Mouse (Mus musculus) ES-Bruce4 (cell line): ENCODE measurements at regions not wholly inside any gene's neighbourhood (a gene's known extent, or its start where the extent isn't known, plus 50 kb on each side); places are given as distances from the start of the nearest gene placed in this dataset.

Experiments
- H3K27ac ChIP-seq: 2 replicates; pipeline ENCODE4 v1.5.1; 2012; ENCODE audit warnings: low read length, inconsistent platforms; ENCODE audit not compliant: insufficient read depth
- H3K27me3 ChIP-seq: 2 replicates; pipeline ENCODE4 v1.6.1; 2012; ENCODE audit warnings: mild to moderate bottlenecking, low read length, inconsistent platforms; ENCODE audit not compliant: control insufficient read depth, poor library complexity, insufficient read depth, severe bottlenecking
- H3K36me3 ChIP-seq: 2 replicates; pipeline ENCODE4 v1.6.1; 2012; ENCODE audit warnings: inconsistent platforms, mild to moderate bottlenecking, low read length, moderate library complexity; ENCODE audit not compliant: control insufficient read depth, poor library complexity, insufficient read depth, severe bottlenecking
- H3K4me1 ChIP-seq: one replicate; pipeline ENCODE4 v1.8.1; 2011; ENCODE audit warnings: low read length; ENCODE audit not compliant: control insufficient read depth, insufficient read depth
- H3K4me3 ChIP-seq: 2 replicates; pipeline ENCODE4 v1.5.1; 2011; ENCODE audit warnings: low read depth, mild to moderate bottlenecking, low read length
- H3K9ac ChIP-seq: 2 replicates; pipeline ENCODE4 v1.6.1; 2012; ENCODE audit warnings: low read depth, mild to moderate bottlenecking, inconsistent platforms; ENCODE audit not compliant: poor library complexity, severe bottlenecking
- H3K9me3 ChIP-seq: replicated peaks from 2 replicates; pipeline ENCODE4 v1.6.1; 2012; ENCODE audit warnings: mild to moderate bottlenecking, low read length, inconsistent platforms; ENCODE audit not compliant: control insufficient read depth, poor library complexity, insufficient read depth, severe bottlenecking
- CTCF ChIP-seq: IDR thresholded peaks from one replicate; pipeline ENCODE4 v1.8.1; 2011; ENCODE audit warnings: low read depth, low read length
- EP300 ChIP-seq: IDR thresholded peaks from 2 replicates; pipeline ENCODE4 v1.6.1; 2011; ENCODE audit warnings: low read depth, low read length; ENCODE audit not compliant: insufficient read depth
- POLR2A ChIP-seq: IDR thresholded peaks from one replicate; pipeline ENCODE4 v1.8.1; 2011; ENCODE audit warnings: low read length; ENCODE audit not compliant: insufficient read depth

DNA sequence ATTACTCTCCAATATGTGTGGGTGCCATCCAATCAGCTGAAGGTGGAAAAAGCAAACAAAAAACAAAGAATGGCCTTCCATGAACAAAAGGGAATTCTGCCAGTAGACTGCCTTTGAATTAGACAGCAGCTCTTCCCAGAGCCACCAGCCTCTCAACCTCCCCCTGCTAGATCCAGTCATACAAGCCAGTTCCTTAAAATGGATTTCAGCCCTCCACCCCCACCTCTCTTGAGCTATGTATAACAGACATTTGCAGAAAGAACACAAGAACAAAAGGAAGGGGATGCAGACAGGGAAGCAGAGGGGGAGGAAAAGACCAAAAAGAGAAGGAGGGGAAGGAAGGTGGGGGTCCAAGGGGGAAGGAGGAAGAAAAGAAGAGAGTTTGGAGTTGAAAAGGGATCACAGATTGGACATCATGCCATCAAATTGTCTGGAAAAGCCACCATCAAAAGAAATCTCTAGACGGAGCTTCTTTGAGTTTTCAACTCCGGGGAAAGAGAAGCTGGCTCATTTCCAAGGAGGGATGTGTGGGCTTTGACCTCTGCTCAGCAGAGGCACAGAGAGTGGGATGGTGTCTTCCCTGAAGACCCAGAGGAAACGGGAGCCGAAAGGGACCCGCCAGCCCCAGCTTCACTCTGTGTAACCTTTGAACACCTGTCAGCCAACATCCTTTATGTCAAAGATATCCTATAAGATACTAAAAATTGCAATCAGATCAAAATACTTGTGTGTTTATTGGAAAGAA, 114.8 kb downstream of the Dhrs2 start:
- Histone ChIP-seq H3K9ac (no peak overlapping the region), H3K4me3 (no peak overlapping the region), H3K36me3 (no peaks in the 10 kb centered on the region), H3K27me3 (no peaks in the 10 kb centered on the region), H3K9me3 (no peaks in the 10 kb centered on the region), H3K4me1 (peaks cover 4% of the 10 kb centered on the region), H3K27ac (no peak overlapping the region)
- TF ChIP-seq POLR2A (no peak), CTCF (no peak), EP300 (no peak)

DNA sequence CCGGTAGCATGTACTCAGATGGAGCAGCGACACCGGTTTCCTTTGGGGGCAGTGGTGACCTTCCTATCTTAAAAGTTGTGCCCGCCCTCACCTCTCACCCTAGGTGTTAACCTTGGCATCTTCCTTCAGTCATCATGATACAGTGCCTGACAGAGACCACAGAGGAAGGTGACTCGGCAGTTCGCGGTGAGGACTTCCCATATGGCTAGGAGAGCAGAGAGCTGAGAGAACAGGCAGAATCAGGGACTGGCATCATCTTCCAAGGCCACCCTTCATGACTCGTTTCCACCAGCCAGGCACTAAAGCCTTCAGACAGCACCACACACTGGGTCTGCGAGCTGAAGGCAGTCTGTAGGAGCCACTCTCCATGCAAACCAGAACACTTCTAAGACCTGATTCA, 116.2 kb downstream of the Dhrs2 start:
- H3K27ac ChIP-seq, result no peak overlapping the region
- H3K4me1 ChIP-seq, result peaks cover 4% of the 10 kb centered on the region
- no peak for TF ChIP-seq EP300
- no peak for TF ChIP-seq POLR2A
- TF ChIP-seq CTCF, result no peak
- H3K9me3 ChIP-seq, result no peaks in the 10 kb centered on the region
- no peak overlapping the region for H3K9ac ChIP-seq
- no peaks in the 10 kb centered on the region for H3K27me3 ChIP-seq
- no peak overlapping the region for H3K4me3 ChIP-seq
- H3K36me3 ChIP-seq, result no peaks in the 10 kb centered on the region

DNA sequence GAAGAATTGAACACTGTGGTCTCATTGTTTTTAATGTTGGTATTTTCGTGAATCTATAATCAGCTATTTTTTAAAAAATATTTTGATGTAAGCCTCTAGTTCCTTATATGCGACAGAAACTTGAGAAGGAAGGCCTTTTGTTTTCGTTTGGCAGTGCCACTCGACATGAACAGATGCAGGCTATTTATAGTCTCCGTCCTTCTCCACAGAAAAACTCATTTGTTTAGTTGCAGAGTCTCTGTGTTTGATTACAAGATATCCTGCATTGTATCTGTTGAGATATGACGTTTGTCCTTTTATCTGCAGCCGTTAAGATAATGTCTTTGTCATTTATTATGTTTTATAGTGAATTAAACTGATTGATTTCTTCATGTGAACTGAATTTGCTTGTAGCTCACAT, 116.7 kb downstream of the Dhrs2 start:
- no peaks in the 10 kb centered on the region for H3K36me3 ChIP-seq

DNA sequence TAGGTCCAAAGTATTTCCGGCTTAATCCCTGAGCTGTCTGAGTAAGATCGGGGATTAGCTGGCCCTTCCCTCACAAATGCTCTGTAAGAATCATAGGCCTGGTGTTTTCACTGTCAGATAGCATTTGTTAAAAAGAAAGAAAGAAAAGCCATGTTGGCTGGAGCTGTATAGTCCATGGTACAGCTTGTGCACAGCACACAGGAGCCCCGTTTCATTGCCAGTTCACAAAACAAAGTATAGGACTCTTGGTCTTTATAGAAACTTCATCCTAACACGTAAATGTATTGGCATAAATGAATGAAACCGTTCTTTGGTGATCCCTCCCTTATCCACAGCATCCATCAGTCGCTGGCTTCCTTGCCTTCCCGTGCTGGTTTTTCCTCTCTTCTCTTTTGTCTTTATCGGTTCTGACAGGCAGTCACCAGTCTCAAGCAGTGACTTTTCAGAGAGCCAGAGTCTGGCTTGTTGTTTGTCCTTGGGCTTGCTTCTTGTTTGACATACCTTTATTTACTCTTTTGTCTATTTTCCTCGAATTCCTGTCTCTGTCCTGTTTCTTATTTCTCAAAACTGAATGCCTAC, 117.3 kb downstream of the Dhrs2 start:
- Histone ChIP-seq H3K27ac (no peak overlapping the region), H3K9me3 (no peaks in the 10 kb centered on the region), H3K36me3 (no peaks in the 10 kb centered on the region), H3K27me3 (no peaks in the 10 kb centered on the region), H3K4me3 (no peak overlapping the region), H3K9ac (no peak overlapping the region), H3K4me1 (peaks cover 4% of the 10 kb centered on the region)
- no peak for TF ChIP-seq CTCF
- TF ChIP-seq EP300, result no peak
- no peak for TF ChIP-seq POLR2A

More for the DNA sequence above, 116.7 kb downstream of the Dhrs2 start:
- Histone ChIP-seq H3K27ac (no peak overlapping the region), H3K4me1 (peaks cover 4% of the 10 kb centered on the region), H3K27me3 (no peaks in the 10 kb centered on the region), H3K4me3 (no peak overlapping the region), H3K9ac (no peak overlapping the region), H3K9me3 (no peaks in the 10 kb centered on the region)
- no peak for TF ChIP-seq EP300
- TF ChIP-seq CTCF, result no peak
- no peak for TF ChIP-seq POLR2A

DNA sequence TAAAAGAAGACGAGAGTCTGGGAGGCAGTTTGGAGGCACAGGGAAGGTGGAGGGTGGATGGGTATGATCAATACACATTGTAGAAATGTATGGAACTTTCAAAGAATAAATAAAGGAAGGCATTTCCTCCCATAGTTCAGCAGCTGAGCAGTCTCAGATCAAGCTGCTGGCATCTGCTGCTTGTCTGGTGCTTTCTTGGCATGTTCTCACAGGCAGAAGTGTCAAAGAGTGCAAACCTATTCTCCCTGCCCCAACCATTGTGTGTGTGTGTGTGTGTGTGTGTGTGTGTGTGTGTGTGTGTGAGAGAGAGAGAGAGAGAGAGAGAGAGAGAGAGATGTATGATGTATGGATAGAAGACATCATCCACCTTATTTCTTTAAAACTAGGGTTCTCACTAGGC, 121.5 kb downstream of the Dhrs2 start:
- Histone ChIP-seq H3K9ac (no peak overlapping the region), H3K4me3 (no peak overlapping the region)
- no peak for TF ChIP-seq POLR2A

DNA sequence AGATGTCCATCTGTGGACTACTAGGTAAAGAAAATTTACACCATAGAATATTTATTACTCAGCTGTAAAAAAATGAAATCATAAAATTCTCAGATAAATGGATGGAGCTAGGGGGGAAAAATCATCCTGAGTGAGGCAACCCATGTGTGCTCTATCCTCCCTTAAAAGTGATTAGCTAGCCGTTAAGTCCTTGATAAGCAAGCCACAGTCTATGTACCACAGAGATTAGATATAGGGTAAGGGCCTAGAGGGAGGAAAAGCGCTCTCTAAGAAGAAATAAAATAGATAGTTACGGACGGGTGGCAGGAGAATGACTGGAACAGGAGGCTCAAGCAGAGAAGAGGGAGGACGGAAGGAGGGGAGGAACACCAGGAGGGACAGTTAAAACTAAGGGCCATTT, 122.1 kb downstream of the Dhrs2 start:
- Histone ChIP-seq H3K9me3 (no peaks in the 10 kb centered on the region), H3K9ac (no peak overlapping the region), H3K4me1 (peaks cover 4% of the 10 kb centered on the region), H3K27ac (no peak overlapping the region), H3K36me3 (no peaks in the 10 kb centered on the region), H3K4me3 (no peak overlapping the region), H3K27me3 (no peaks in the 10 kb centered on the region; the same call in 1 of the 2 replicates)
- TF ChIP-seq POLR2A, result no peak
- no peak for TF ChIP-seq CTCF
- no peak for TF ChIP-seq EP300

More for the DNA sequence above, 121.5 kb downstream of the Dhrs2 start:
- H3K4me1 ChIP-seq, result peaks cover 4% of the 10 kb centered on the region
- no peaks in the 10 kb centered on the region for H3K36me3 ChIP-seq
- H3K27me3 ChIP-seq, result no peaks in the 10 kb centered on the region; the same call in 1 of the 2 replicates
- H3K27ac ChIP-seq, result no peak overlapping the region
- H3K9me3 ChIP-seq, result no peaks in the 10 kb centered on the region
